Mouse (Mus musculus) ES-Bruce4 (cell line): ENCODE data around the gene Pygo2. TPM values are rescaled to one million over a fixed set of nuclear protein-coding genes. Genes with fewer than 3 reads are reported as not detected.

ENCODE experiments used
- H3K27ac ChIP-seq: 2 replicates; pipeline ENCODE4 v1.5.1; 2012; ENCODE audit warnings: low read length, inconsistent platforms; ENCODE audit not compliant: insufficient read depth
- H3K27me3 ChIP-seq: 2 replicates; pipeline ENCODE4 v1.6.1; 2012; ENCODE audit warnings: mild to moderate bottlenecking, low read length, inconsistent platforms; ENCODE audit not compliant: control insufficient read depth, poor library complexity, insufficient read depth, severe bottlenecking
- H3K36me3 ChIP-seq: 2 replicates; pipeline ENCODE4 v1.6.1; 2012; ENCODE audit warnings: inconsistent platforms, mild to moderate bottlenecking, low read length, moderate library complexity; ENCODE audit not compliant: control insufficient read depth, poor library complexity, insufficient read depth, severe bottlenecking
- H3K4me1 ChIP-seq: one replicate; pipeline ENCODE4 v1.8.1; 2011; ENCODE audit warnings: low read length; ENCODE audit not compliant: control insufficient read depth, insufficient read depth
- H3K4me3 ChIP-seq: 2 replicates; pipeline ENCODE4 v1.5.1; 2011; ENCODE audit warnings: low read depth, mild to moderate bottlenecking, low read length
- H3K9ac ChIP-seq: 2 replicates; pipeline ENCODE4 v1.6.1; 2012; ENCODE audit warnings: low read depth, mild to moderate bottlenecking, inconsistent platforms; ENCODE audit not compliant: poor library complexity, severe bottlenecking
- H3K9me3 ChIP-seq: replicated peaks from 2 replicates; pipeline ENCODE4 v1.6.1; 2012; ENCODE audit warnings: mild to moderate bottlenecking, low read length, inconsistent platforms; ENCODE audit not compliant: control insufficient read depth, poor library complexity, insufficient read depth, severe bottlenecking
- CTCF ChIP-seq: IDR thresholded peaks from one replicate; pipeline ENCODE4 v1.8.1; 2011; ENCODE audit warnings: low read depth, low read length
- EP300 ChIP-seq: IDR thresholded peaks from 2 replicates; pipeline ENCODE4 v1.6.1; 2011; ENCODE audit warnings: low read depth, low read length; ENCODE audit not compliant: insufficient read depth
- POLR2A ChIP-seq: IDR thresholded peaks from one replicate; pipeline ENCODE4 v1.8.1; 2011; ENCODE audit warnings: low read length; ENCODE audit not compliant: insufficient read depth
- polyA plus RNA-seq: library from polyadenylated mRNA; stranded (reverse); fragments of >200 nt; gene quantifications from 2 replicates; pipeline ENCODE4 v1.2.4, GENCODE M21; 2011; ENCODE audit warnings: low read depth; ENCODE audit not compliant: missing spikeins, insufficient read depth, insufficient read length

The Pygo2 gene
- polyA plus RNA-seq: 41.7 and 43.3 TPM in 2 replicates

DNA sequence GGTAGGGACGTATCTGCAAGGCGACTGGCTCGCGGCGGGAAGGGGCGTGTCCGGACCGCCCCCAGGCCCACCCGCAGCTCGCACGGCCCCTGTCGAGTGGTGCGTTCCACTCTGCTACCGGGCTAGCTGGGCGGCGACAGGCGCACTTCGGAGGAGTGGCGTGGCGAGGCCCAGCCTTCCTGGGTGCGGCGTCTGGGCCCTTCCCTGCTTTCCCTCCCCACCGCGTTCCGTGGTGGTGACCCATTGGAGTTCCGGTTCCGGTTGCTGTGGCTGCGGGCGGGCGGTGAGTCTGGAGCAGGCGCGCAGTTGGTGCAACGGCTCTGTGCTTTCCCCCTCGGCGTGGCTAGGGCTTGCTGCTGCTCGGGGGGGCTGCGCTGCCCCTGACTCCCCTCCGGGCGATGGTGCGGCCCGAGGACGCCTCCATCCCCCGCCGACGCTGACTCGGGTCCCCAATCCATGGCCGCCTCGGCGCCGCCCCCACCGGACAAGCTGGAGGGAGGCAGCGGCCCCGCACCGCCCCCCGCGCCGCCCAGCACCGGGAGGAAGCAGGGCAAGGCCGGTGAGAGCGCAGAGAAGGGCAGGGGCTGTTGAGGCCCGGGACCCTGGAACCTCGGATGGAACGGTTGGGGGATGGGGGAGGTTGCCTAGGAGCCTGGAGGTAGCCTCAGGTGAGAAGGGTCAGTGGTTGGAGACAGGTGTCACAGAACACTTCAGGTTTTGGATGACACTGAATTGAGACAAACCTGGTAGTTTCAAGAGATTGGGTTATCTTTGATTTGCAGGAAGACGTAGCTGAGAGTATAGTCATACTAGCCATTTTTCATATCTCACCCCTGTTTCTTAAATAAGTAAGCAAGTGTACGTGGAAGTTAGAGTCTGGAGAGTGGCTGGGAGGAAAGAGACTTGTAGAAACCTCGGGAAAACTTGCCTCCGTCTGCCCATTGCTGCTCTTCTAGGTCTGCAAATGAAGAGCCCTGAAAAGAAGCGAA, at the start of gene Pygo2:
TSS of gene Pygo2 (plus strand) at position 44 of the 989 bp plus-strand sequence.
- peak within 1 kb of the TSS; percentile 80 for H3K9ac ChIP-seq
- no peak for TF ChIP-seq CTCF
- TF ChIP-seq POLR2A: peak; percentile 72
- 0 out of 2 replicates have a peak, but pooled peaks have one; percentile 21 for TF ChIP-seq EP300
- H3K27ac ChIP-seq: peak within 1 kb of the TSS; percentile 10; the same call in 1 of the 2 replicates
- peak within 1 kb of the TSS; percentile 78 for H3K4me3 ChIP-seq
- H3K36me3 ChIP-seq: peaks cover 22% of the 10 kb centered on the region
- no peaks in the 10 kb centered on the region for H3K27me3 ChIP-seq
- H3K9me3 ChIP-seq: no peaks in the 10 kb centered on the region
- no peaks in the 10 kb centered on the region for H3K4me1 ChIP-seq

DNA sequence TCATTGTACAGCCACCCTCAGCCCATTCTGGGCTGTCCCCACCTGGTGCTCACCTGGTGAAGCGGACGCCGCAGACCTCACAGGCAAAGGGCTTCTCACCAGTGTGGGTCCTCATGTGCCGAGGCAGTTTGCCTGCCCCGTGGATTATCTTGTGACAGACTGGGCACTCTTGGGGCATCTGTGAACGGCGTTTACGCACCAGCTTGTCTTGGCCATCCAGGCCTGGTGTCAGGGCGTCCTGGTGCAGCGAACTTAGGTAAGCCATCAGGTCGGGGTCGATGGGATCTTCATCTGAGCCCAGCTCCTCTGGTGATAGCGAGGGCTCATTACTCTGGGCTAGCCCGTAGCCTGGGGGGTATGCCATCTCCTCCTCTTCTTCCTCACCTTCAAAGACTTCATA, 49.7 kb upstream of the Pygo2 start:
- TF ChIP-seq CTCF: no peak
- TF ChIP-seq EP300: no peak
- no peak for TF ChIP-seq POLR2A
- Histone ChIP-seq H3K9ac (peak overlapping the region; percentile 22; the same call in 1 of the 2 replicates), H3K4me3 (peak overlapping the region; percentile 27; the same call in 1 of the 2 replicates), H3K36me3 (no peaks in the 10 kb centered on the region; the same call in 1 of the 2 replicates), H3K27me3 (no peaks in the 10 kb centered on the region), H3K4me1 (peaks cover 21% of the 10 kb centered on the region), H3K27ac (no peak overlapping the region), H3K9me3 (no peaks in the 10 kb centered on the region)

- Histone ChIP-seq H3K9ac (peak overlapping the region; percentile 22; the same call in 1 of the 2 replicates), H3K36me3 (no peaks in the 10 kb centered on the region; the same call in 1 of the 2 replicates), H3K4me3 (peak overlapping the region; percentile 27; the same call in 1 of the 2 replicates), H3K4me1 (peaks cover 21% of the 10 kb centered on the region), H3K27me3 (no peaks in the 10 kb centered on the region), H3K27ac (no peak overlapping the region), H3K9me3 (no peaks in the 10 kb centered on the region)
- TF ChIP-seq CTCF (no peak), POLR2A (no peak), EP300 (no peak)
These were observed 49.3 kb upstream of the Pygo2 start for GRCm38 (mm10) chr3:89380711-89381110.

GRCm38 (mm10) chr3:89381233-89381632, 48.8 kb upstream of the Pygo2 start:
- Histone ChIP-seq H3K27me3 (no peaks in the 10 kb centered on the region), H3K36me3 (no peaks in the 10 kb centered on the region; the same call in 1 of the 2 replicates), H3K9me3 (no peaks in the 10 kb centered on the region), H3K27ac (no peak overlapping the region; the same call in 1 of the 2 replicates), H3K9ac (peak overlapping the region; percentile 22; the same call in 1 of the 2 replicates), H3K4me3 (no peak overlapping the region), H3K4me1 (peaks cover 21% of the 10 kb centered on the region)
- TF ChIP-seq CTCF (no peak), POLR2A (no peak), EP300 (no peak)

DNA sequence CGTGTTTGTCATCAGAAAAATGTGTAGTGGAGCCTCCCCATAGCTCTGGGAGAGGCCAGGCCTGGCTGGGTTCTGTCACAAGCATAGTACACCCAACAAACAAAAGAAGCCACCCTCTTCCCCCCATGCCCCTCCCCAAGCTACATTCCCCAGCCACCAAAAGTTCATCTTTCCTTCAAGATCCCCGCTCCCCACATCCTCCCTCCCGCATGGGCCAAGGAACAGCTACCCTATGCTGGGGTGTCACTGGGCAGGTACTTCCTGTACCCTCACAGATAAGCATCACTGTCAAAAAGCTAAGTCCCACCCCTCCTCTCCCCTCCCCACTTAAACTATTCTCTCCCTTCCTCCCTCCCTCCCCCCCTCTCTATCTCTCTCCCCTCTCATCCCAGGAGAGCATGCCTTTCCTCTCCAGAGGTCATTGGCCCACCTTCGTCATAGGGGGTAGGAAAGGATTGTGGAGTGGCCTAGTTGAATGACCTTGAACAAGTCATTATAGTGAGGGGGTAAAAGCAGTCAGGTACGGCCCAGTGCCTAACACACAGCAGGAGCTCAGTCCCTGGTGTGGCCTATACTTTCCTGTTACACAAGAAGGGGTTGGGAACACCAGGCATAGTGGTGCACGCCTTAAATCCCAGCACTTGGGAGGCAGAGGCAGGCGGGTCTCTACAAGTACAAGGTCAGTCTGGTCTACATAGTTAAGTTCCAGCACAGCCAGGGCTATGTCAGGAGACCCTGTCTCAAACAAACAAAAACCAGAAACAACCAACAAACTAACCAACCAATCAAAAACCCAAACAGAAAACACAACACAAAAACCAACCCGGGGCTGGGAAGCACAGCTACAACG, 47.8 kb upstream of the Pygo2 start:
- TF ChIP-seq CTCF (no peak), POLR2A (no peak), EP300 (no peak)
- no peak overlapping the region for H3K9ac ChIP-seq
- H3K36me3 ChIP-seq: no peaks in the 10 kb centered on the region; the same call in 1 of the 2 replicates
- no peak overlapping the region for H3K4me3 ChIP-seq
- no peaks in the 10 kb centered on the region for H3K9me3 ChIP-seq
- H3K4me1 ChIP-seq: peaks cover 21% of the 10 kb centered on the region
- peak overlapping the region; percentile 95 for H3K27ac ChIP-seq
- no peaks in the 10 kb centered on the region for H3K27me3 ChIP-seq
